Mouse (Mus musculus): Measurements from ENCODE around the gene Sema3e.

The Sema3e gene

GRCm38 (mm10) chr5:14073152-14073551, 48.1 kb downstream of the Sema3e start:
- DNase-seq (ENCODE audit: low read depth, low spot score): no peak

- no peak for DNase-seq (ENCODE audit: low read depth, low spot score)
Measured at GRCm38 (mm10) chr5:14088100-14088499, 63.0 kb downstream of the Sema3e start.

- DNase-seq (ENCODE audit: low read depth, low spot score): no peak
Measured at GRCm38 (mm10) chr5:14089875-14090608, 65.0 kb downstream of the Sema3e start.

- no peak for DNase-seq (ENCODE audit: low read depth, low spot score)
Measured at GRCm38 (mm10) chr5:14090609-14090969, 65.5 kb downstream of the Sema3e start.

GRCm38 (mm10) chr5:14092262-14092776, 67.2 kb downstream of the Sema3e start:
- no peak for DNase-seq (ENCODE audit: low read depth, low spot score)

- no peak for DNase-seq (ENCODE audit: low read depth, low spot score)
Measured at GRCm38 (mm10) chr5:14096196-14096595, 71.1 kb downstream of the Sema3e start.

GRCm38 (mm10) chr5:14098677-14099076, 73.6 kb downstream of the Sema3e start:
- DNase-seq (ENCODE audit: low read depth, low spot score): no peak

- no peak for DNase-seq (ENCODE audit: low read depth, low spot score)
Measured at GRCm38 (mm10) chr5:14107365-14107764, 82.3 kb downstream of the Sema3e start.

GRCm38 (mm10) chr5:14109001-14109400, 83.9 kb downstream of the Sema3e start:
- DNase-seq (ENCODE audit: low read depth, low spot score): no peak

GRCm38 (mm10) chr5:14111401-14111800, 86.3 kb downstream of the Sema3e start:
- no peak for DNase-seq (ENCODE audit: low read depth, low spot score)

- no peak for DNase-seq (ENCODE audit: low read depth, low spot score)
Measured at GRCm38 (mm10) chr5:14121902-14122301, 96.8 kb downstream of the Sema3e start.

- DNase-seq (ENCODE audit: low read depth, low spot score): no peak
Measured at GRCm38 (mm10) chr5:14126591-14126990, 101.5 kb downstream of the Sema3e start.

- no peak for DNase-seq (ENCODE audit: low read depth, low spot score)
Measured at GRCm38 (mm10) chr5:14135929-14136328, 110.9 kb downstream of the Sema3e start.

- DNase-seq (ENCODE audit: low read depth, low spot score): no peak
Measured at GRCm38 (mm10) chr5:14138725-14139124, 113.6 kb downstream of the Sema3e start.

- DNase-seq (ENCODE audit: low read depth, low spot score): no peak
Measured at GRCm38 (mm10) chr5:14162579-14162978, 137.5 kb downstream of the Sema3e start.

- no peak for DNase-seq (ENCODE audit: low read depth, low spot score)
Measured at GRCm38 (mm10) chr5:14163280-14163679, 138.2 kb downstream of the Sema3e start.

- no peak for DNase-seq (ENCODE audit: low read depth, low spot score)
Measured at GRCm38 (mm10) chr5:14167776-14168175, 142.7 kb downstream of the Sema3e start.

- DNase-seq (ENCODE audit: low read depth, low spot score): no peak
Measured at GRCm38 (mm10) chr5:14173355-14174183, 148.5 kb downstream of the Sema3e start.

- DNase-seq (ENCODE audit: low read depth, low spot score): no peak
Measured at GRCm38 (mm10) chr5:14180571-14180970, 155.5 kb downstream of the Sema3e start.

- no peak for DNase-seq (ENCODE audit: low read depth, low spot score)
Measured at GRCm38 (mm10) chr5:14182156-14182555, 157.1 kb downstream of the Sema3e start.

GRCm38 (mm10) chr5:14195172-14195819, 170.2 kb downstream of the Sema3e start:
- DNase-seq (ENCODE audit: low read depth, low spot score): no peak

- DNase-seq (ENCODE audit: low read depth, low spot score): no peak
Measured at GRCm38 (mm10) chr5:14198344-14199040, 173.4 kb downstream of the Sema3e start.
